Mouse (Mus musculus): Measurements from ENCODE around the gene St6galnac3. TPM values are rescaled to one million over a fixed set of nuclear protein-coding genes. Genes with fewer than 3 reads are reported as not detected.
"Not testable (repeated sequence)": the region's sequence is repeated elsewhere in the genome, so short reads cannot be mapped to it uniquely, and the experiment has no call there.

St6galnac3 gene
- 10 to 100 TPM; 25.6 to 29.0 TPM for total RNA-seq (2021)

GRCm38 (mm10) chr3:153724701-153725668 is at the start of gene St6galnac3:
TSS of gene St6galnac3 (minus strand) at chr3:153725174.
- peak; percentile 71 to 74 for DNase-seq (ENCODE audit: extremely low spot score in 1 of 2, low spot score in 1 of 2)

DNA sequence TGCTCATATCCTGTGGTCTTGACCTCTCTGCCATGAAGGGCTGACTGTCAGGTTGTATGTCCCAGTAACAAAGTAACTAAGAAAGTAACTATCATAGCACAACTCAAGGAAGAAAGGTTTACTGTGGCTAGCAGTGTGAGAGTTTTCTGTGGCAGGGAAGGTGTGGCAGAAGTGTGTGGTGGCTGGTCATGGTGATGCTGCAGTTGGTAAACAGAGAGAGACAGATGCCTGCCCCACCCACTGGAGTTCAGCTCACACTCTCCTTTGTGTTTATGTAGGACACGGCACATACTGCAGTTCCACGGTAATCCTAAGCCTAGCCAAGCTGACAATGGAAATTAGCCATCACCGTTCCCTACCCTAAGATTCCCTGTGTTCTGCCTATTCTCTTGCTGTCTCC is 49.6 kb upstream of the St6galnac3 start:
- no peak for DNase-seq (ENCODE audit: extremely low spot score in 1 of 2, low spot score in 1 of 2)

GRCm38 (mm10) chr3:153771479-153771878 is 46.5 kb upstream of the St6galnac3 start:
- DNase-seq (ENCODE audit: extremely low spot score in 1 of 2, low spot score in 1 of 2): no peak

DNA sequence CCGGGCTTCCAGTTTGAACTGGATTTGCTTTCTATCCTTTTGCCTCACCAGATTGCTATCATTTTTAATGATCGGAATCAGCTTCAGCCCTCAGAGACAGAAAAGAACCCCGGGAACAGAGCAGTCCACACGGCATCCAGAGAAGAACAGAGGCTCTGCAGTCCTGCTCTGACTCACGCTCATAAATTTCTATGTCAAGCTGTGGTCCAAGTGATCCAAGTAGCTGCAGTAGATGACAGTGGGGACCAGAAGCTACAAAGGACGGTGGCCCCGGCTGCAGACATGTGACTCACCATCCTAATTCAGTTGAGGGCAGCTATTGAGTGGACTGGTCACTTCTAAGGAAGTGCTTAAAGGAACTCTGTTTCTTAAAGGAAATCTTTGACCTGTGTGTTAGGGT is 45.6 kb upstream of the St6galnac3 start:
- no peak for DNase-seq (ENCODE audit: extremely low spot score in 1 of 2, low spot score in 1 of 2)

GRCm38 (mm10) chr3:153769220-153769619 is 44.2 kb upstream of the St6galnac3 start:
- DNase-seq (ENCODE audit: extremely low spot score in 1 of 2, low spot score in 1 of 2): no peak

DNA sequence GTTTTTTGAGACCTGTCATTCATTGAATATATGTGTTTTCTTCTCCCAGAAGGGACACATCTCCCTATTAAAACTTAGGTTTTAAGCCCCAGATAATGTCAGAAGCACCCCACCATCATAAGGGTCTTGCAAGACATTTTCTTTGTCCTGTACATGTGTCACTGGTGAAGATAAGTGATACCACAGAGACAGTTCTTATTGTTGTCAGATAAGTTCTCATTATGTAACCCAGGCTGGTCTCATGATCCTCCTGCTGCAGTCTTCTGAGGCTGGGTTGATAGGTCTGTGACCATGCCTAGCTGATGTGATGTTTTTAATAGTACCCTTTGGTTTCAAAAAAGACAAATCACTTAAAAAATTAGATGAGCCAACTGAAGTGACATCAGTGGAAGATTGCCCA is 40.2 kb upstream of the St6galnac3 start:
- DNase-seq (ENCODE audit: extremely low spot score in 1 of 2, low spot score in 1 of 2): no peak

DNA sequence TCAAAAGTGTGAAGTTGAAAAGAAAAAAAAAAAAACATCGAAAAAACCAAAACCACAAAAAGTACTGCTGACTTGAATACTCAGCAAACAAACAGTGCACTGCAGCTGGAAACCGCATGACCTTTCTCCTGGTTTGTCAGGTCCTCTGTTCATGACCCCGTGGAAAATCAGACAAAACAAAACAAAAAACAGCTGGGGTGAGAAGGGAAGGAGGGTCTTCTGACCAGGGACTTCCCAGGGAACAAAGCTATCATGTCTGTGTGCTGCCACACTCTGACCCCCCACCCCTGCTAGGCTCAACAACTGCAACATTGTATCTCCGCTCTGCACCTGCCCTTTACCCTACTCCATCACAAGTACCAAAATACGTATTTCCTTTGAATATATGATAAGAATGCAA is 39.8 kb upstream of the St6galnac3 start:
- no peak for DNase-seq (ENCODE audit: extremely low spot score in 1 of 2, low spot score in 1 of 2)

DNA sequence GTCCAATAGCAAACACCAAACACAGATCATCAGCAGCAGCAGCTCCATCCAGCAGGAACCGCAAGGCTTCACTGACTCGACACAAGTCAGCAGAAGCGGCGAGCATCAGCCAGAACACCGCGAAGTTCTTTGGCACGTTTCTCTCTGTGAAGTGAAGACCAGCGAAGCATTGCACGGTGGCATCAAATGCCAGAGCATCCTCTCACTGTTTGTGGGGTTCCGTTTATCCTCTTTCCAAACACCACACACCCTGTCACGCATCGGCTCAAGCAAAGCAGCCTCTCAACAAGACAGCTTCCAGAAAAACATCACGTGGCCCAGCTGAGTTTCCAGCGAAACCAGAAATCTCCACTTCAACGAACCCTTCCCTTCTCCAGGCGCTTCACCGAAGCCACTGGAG is 36.2 kb upstream of the St6galnac3 start:
- no peak for DNase-seq (ENCODE audit: extremely low spot score in 1 of 2, low spot score in 1 of 2)

- DNase-seq (ENCODE audit: extremely low spot score in 1 of 2, low spot score in 1 of 2): no peak
Measured at GRCm38 (mm10) chr3:153759269-153759668, 34.3 kb upstream of the St6galnac3 start.

- DNase-seq (ENCODE audit: extremely low spot score in 1 of 2, low spot score in 1 of 2): no peak
Measured at GRCm38 (mm10) chr3:153756500-153756996, 31.6 kb upstream of the St6galnac3 start.

GRCm38 (mm10) chr3:153755785-153756326 is 30.9 kb upstream of the St6galnac3 start:
- not testable (repeated sequence) for DNase-seq (ENCODE audit: extremely low spot score in 1 of 2, low spot score in 1 of 2)

DNA sequence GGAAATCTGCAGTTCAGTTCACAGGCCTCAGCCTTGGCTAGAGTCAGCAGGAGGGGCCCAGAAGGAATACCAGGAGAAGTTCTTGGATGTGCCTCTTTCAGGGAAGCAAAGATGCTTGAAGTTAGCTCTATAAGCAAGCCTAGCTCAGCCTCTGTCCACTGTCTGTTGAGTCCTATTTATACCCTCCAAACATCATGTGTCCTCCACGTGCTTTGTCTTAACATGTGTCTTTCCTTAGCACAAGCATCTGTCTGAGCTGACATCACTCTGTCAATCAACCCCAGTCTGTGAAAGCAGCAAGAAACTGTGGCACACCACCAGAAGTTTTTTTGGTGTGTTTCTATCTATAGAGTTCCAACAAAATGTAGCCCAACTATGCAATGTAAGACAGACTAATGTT is 26.5 kb upstream of the St6galnac3 start:
- no peak for DNase-seq (ENCODE audit: extremely low spot score in 1 of 2, low spot score in 1 of 2)

GRCm38 (mm10) chr3:153749359-153749758 is 24.4 kb upstream of the St6galnac3 start:
- DNase-seq (ENCODE audit: extremely low spot score in 1 of 2, low spot score in 1 of 2): no peak

GRCm38 (mm10) chr3:153748293-153748692 is 23.3 kb upstream of the St6galnac3 start:
- no peak for DNase-seq (ENCODE audit: extremely low spot score in 1 of 2, low spot score in 1 of 2)

GRCm38 (mm10) chr3:153745099-153745498 is 20.1 kb upstream of the St6galnac3 start:
- no peak for DNase-seq (ENCODE audit: extremely low spot score in 1 of 2, low spot score in 1 of 2)

- no peak for DNase-seq (ENCODE audit: extremely low spot score in 1 of 2, low spot score in 1 of 2)
Measured at GRCm38 (mm10) chr3:153744447-153744846, 19.5 kb upstream of the St6galnac3 start.

DNA sequence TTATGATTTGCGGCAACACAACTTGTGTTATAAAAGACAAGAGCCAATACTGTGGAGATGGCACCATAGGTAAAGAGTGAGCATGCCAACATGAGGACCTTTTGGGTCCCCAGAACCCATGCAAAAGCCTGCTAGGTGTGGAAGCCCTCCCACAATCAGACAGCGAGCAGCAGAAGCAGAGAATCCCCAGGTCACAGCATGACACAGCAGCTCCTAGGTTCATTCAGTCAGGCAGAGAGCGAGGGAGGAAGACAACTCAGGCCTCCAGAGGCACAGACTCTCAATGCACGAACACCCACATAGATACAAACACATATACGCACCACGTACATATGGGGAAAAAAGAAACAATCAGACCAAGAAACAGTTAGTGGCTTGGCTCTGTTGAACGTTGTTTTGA is 16.8 kb upstream of the St6galnac3 start:
- no peak for DNase-seq (ENCODE audit: extremely low spot score in 1 of 2, low spot score in 1 of 2)

- no peak for DNase-seq (ENCODE audit: extremely low spot score in 1 of 2, low spot score in 1 of 2)
Measured at GRCm38 (mm10) chr3:153739351-153739750, 14.4 kb upstream of the St6galnac3 start.

GRCm38 (mm10) chr3:153738421-153738820 is 13.4 kb upstream of the St6galnac3 start:
- no peak for DNase-seq (ENCODE audit: extremely low spot score in 1 of 2, low spot score in 1 of 2)

DNA sequence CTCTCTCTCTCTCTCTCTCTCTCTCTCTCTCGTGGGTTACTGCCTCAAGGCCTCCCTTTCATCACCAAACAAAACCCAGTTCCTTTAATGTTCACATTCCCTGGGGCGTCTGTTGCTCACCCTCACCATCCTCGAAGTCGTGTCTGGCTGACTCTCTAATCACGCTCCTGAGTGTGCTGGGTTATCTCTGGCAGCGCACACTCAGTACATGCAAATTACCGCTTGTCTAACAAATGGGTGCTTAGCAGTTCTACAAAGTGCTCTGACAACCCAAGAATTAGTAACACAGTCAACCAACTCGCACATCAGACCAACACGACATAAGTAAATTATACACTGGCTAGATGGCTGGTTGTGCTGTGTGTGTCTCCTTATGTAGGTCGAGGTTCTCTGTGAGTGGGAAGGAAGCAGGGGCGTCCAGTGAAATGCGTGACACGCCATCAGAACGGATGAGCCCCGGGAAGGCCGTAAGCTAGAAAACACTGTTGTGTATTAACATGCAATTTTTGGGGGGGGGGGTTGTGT is 11.8 kb upstream of the St6galnac3 start:
- no peak for DNase-seq (ENCODE audit: extremely low spot score in 1 of 2, low spot score in 1 of 2)

GRCm38 (mm10) chr3:153735796-153736549 is 11.0 kb upstream of the St6galnac3 start:
- DNase-seq (ENCODE audit: extremely low spot score in 1 of 2, low spot score in 1 of 2): no peak

Data from layer of hippocampus, postnatal 25 days (tissue).